Comparison of ENCODE assay signal across 28 mouse cellular contexts in genomic region chr4:44668574-44668973, GRCm38 (mm10). TPM values are rescaled to one million over a fixed set of nuclear protein-coding genes. Genes with fewer than 3 reads are reported as not detected.
"Had no signal": no experiment of that assay in that cellular context is flagged by ENCODE, and none has a peak within 500 bp of the region (broad histone marks: within the 10 kb centered on the region; RNA-seq: fewer than 3 reads in every experiment).

No protein-coding gene starts in this region.

- ATAC-seq: hindbrain, embryonic 16.5 days; inflammation-experienced regulatory T-cells, adult 6 months; intestine, embryonic 15.5 days; intestine, postnatal 0 days; liver, embryonic 12.5 days had no signal

- H3K36me3 ChIP-seq: heart, embryonic 12.5 days; hindbrain, embryonic 12.5 days; intestine, embryonic 15.5 days; limb, embryonic 13.5 days; limb, embryonic 15.5 days; liver, embryonic 12.5 days had no signal

- H3K4me2 ChIP-seq: heart, embryonic 12.5 days; hindbrain, embryonic 12.5 days; hindbrain, embryonic 14.5 days; intestine, embryonic 15.5 days; limb, embryonic 13.5 days; limb, embryonic 15.5 days; liver, embryonic 12.5 days had no signal

- H3K9ac ChIP-seq: heart, embryonic 12.5 days; hindbrain, embryonic 12.5 days; hindbrain, embryonic 14.5 days; intestine, embryonic 15.5 days; limb, embryonic 13.5 days; limb, embryonic 15.5 days; liver, embryonic 12.5 days had no signal

- H3K4me3 ChIP-seq: gastrocnemius, adult 2 months; heart, adult 2 months; heart, embryonic 12.5 days; hindbrain, embryonic 10.5 days; hindbrain, embryonic 12.5 days; intestine, embryonic 15.5 days; layer of hippocampus, adult 2 months; limb, embryonic 13.5 days; limb, embryonic 15.5 days; liver, embryonic 12.5 days had no signal

- H3K4me1 ChIP-seq: liver, embryonic 12.5 days had no signal

- H3K27ac ChIP-seq: gastrocnemius, adult 2 months; heart, adult 2 months; hindbrain, embryonic 10.5 days; hindbrain, embryonic 12.5 days; hindbrain, embryonic 14.5 days; intestine, embryonic 15.5 days; layer of hippocampus, adult 2 months; limb, embryonic 13.5 days; limb, embryonic 15.5 days; liver, embryonic 12.5 days had no signal

- DNase-seq: gastrocnemius, adult 2 months; gastrocnemius, postnatal 10 days; gastrocnemius, postnatal 25 days; heart, adult 11 months; heart, adult 2 months; heart, postnatal 10 days; heart, postnatal 4 days; kidney, adult 18-20 months; kidney, adult 8-10 months; kidney, postnatal 10 days; kidney, postnatal 25 days; kidney, postnatal 4 days; left cerebral cortex, postnatal 4 days had no signal

- H3K9me3 ChIP-seq: hindbrain, embryonic 10.5 days; intestine, embryonic 15.5 days; limb, embryonic 13.5 days; limb, embryonic 15.5 days; liver, embryonic 12.5 days had no signal

RNA-seq across cellular contexts. Expression of gene Pax5, which starts 41.7 kb away (rescaled TPM):
- polyA plus RNA-seq: heart, embryonic 12.5 days; heart, embryonic 14.5 days; kidney, embryonic 16.5 days; limb, embryonic 11.5 days; limb, embryonic 13.5 days had no signal
